Mouse (Mus musculus): ENCODE results near the gene Sephs2.

DNA sequence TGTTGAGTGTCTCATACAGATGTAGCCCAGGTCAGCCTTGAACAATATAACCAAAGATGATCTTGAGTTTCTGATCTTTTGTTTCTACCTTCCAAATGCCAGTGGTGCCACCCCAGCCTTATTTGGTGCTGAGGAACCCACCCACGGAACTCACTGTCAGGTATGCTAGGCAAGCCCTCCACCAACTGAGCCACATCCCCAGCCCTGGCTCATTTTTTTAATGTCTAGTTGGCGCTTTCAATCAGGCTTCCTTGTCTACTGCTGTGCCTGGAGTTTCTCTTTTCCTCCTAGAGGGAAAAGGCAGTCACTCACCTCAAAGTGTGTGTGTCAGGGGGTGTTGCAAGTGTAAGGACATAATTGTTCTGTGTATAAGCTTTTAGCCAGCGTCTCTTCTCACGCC is 2.8 kb downstream of the Sephs2 start:
- TF ChIP-seq CTCF (IDR thresholded peaks at IDR 0.05; ENCODE audit: control insufficient read depth, insufficient read depth, insufficient read length) (no peak), MAX (IDR thresholded peaks at IDR 0.05) (no peak)

Data from C2C12 (cell line).